Mouse (Mus musculus) urinary bladder, postnatal 4 days (tissue): ENCODE measurements around the gene Mier3.
A peak's percentile ranks its signal among the peaks of the same experiment; 100 is the strongest.
"Not testable (repeated sequence)": the region's sequence is repeated elsewhere in the genome, so short reads cannot be mapped to it uniquely, and the experiment has no call there.

Source experiments
- DNase-seq, 2 experiments: peaks; one replicate each; pipeline ENCODE4 v3.0.0; 2021 to 2022; ENCODE audit warnings: low spot score in 2 of 2

Mier3 gene

GRCm38 (mm10) chr13:111687285-111687781 lies 6.6 kb downstream of the Mier3 start:
- DNase-seq = peak; percentile 72 to 82

GRCm38 (mm10) chr13:111703396-111703795 lies 22.6 kb downstream of the Mier3 start:
- no peak for DNase-seq

- not testable (repeated sequence) for DNase-seq
Measured at GRCm38 (mm10) chr13:111703952-111704351, 23.2 kb downstream of the Mier3 start.

- DNase-seq = no peak
Measured at GRCm38 (mm10) chr13:111710531-111710930, 29.8 kb downstream of the Mier3 start.

GRCm38 (mm10) chr13:111719726-111720125 lies 38.9 kb downstream of the Mier3 start:
- no peak for DNase-seq

GRCm38 (mm10) chr13:111724811-111725164 lies 44.0 kb downstream of the Mier3 start:
- DNase-seq = no peak

GRCm38 (mm10) chr13:111725165-111726077 lies 44.6 kb downstream of the Mier3 start:
- peak; percentile 95 to 97 for DNase-seq

- no peak for DNase-seq
Measured at GRCm38 (mm10) chr13:111726898-111727297, 46.1 kb downstream of the Mier3 start.

- DNase-seq = no peak
Measured at GRCm38 (mm10) chr13:111741204-111741990, 60.6 kb downstream of the Mier3 start.

- DNase-seq = no peak
Measured at GRCm38 (mm10) chr13:111741991-111742615, 61.3 kb downstream of the Mier3 start.

GRCm38 (mm10) chr13:111744233-111745000 lies 63.6 kb downstream of the Mier3 start:
- no peak for DNase-seq

- no peak for DNase-seq
Measured at GRCm38 (mm10) chr13:111745216-111745615, 64.4 kb downstream of the Mier3 start.

GRCm38 (mm10) chr13:111746831-111747230 lies 66.1 kb downstream of the Mier3 start:
- DNase-seq = no peak

GRCm38 (mm10) chr13:111748301-111749062 lies 67.7 kb downstream of the Mier3 start:
- no peak for DNase-seq

GRCm38 (mm10) chr13:111753321-111753720 lies 72.5 kb downstream of the Mier3 start:
- no peak for DNase-seq

- no peak for DNase-seq
Measured at GRCm38 (mm10) chr13:111755377-111755776, 74.6 kb downstream of the Mier3 start.

GRCm38 (mm10) chr13:111755937-111756336 lies 75.2 kb downstream of the Mier3 start:
- DNase-seq = no peak

GRCm38 (mm10) chr13:111756986-111757385 lies 76.2 kb downstream of the Mier3 start:
- no peak for DNase-seq

GRCm38 (mm10) chr13:111762526-111762925 lies 81.7 kb downstream of the Mier3 start:
- DNase-seq = no peak
